Mouse (Mus musculus) heart, embryonic 14.5 days (tissue): ENCODE results near the gene Bcl11a. TPM values are rescaled to one million over a fixed set of nuclear protein-coding genes. Genes with fewer than 3 reads are reported as not detected.
A peak's percentile ranks its signal among the peaks of the same experiment; 100 is the strongest.

Experiments used
- ATAC-seq: fragments of 200-750 bp; cut with Nextera tagmentation; 2 replicates; pipeline ENCODE4 v1.8.0; 2017; ENCODE audit warnings: low read depth, moderate TSS enrichment; ENCODE audit not compliant: insufficient number of reproducible peaks, insufficient read depth, low FRiP score
- H3K27ac ChIP-seq, 2 experiments: fragments of 200-500 bp in 1 of 2; fragments of 300-500 bp in 1 of 2; sonication (generic) in 1 of 2; replicated peaks in 1 of 2; 2 replicates each; pipeline ENCODE4 v1.5.1; 2012 to 2014; ENCODE audit warnings: low read depth in 2 of 2, low read length in 2 of 2, control low read depth in 1 of 2, mild to moderate bottlenecking in 1 of 2, mixed read lengths in 1 of 2; ENCODE audit not compliant: control insufficient read depth in 1 of 2, insufficient read depth in 1 of 2
- H3K27me3 ChIP-seq: fragments of 300-500 bp; sonication (generic); 2 replicates; pipeline ENCODE4 v1.6.1; 2014; ENCODE audit warnings: mild to moderate bottlenecking, low read length, control low read depth; ENCODE audit not compliant: control insufficient read depth, insufficient read depth
- H3K36me3 ChIP-seq: fragments of 300-500 bp; sonication (generic); 2 replicates; pipeline ENCODE4 v1.6.1; 2014; ENCODE audit warnings: mild to moderate bottlenecking, control low read depth, low read length, mixed read lengths; ENCODE audit not compliant: control insufficient read depth, insufficient read depth
- H3K4me1 ChIP-seq, 2 experiments: fragments of 200-500 bp in 1 of 2; fragments of 300-500 bp in 1 of 2; sonication (generic) in 1 of 2; 2 replicates each; pipeline ENCODE4 v1.6.1; 2012 to 2014; ENCODE audit warnings: low read length in 2 of 2, control low read depth in 1 of 2, mixed read lengths in 1 of 2; ENCODE audit not compliant: control insufficient read depth in 2 of 2, insufficient read depth in 2 of 2
- H3K4me2 ChIP-seq: fragments of 300-500 bp; sonication (generic); 2 replicates; pipeline ENCODE4 v1.6.1; 2014; ENCODE audit warnings: mild to moderate bottlenecking, low read length
- H3K4me3 ChIP-seq, 2 experiments: fragments of 200-500 bp in 1 of 2; fragments of 300-500 bp in 1 of 2; sonication (generic) in 1 of 2; 2 replicates each; pipeline ENCODE4 v1.5.1; 2012 to 2014; ENCODE audit warnings: low read length in 2 of 2, mild to moderate bottlenecking in 2 of 2, control low read depth in 1 of 2, low read depth in 1 of 2, moderate library complexity in 1 of 2; ENCODE audit not compliant: control insufficient read depth in 1 of 2, insufficient read depth in 1 of 2
- H3K9ac ChIP-seq: fragments of 300-500 bp; sonication (generic); 2 replicates; pipeline ENCODE4 v1.6.1; 2014; ENCODE audit warnings: mild to moderate bottlenecking, low read length
- H3K9me3 ChIP-seq: fragments of 300-500 bp; sonication (generic); 2 replicates; pipeline ENCODE4 v1.6.1; 2016; ENCODE audit warnings: low read length, control low read depth; ENCODE audit not compliant: control insufficient read depth
- WGBS: fragments of 180-500 bp; shearing (Covaris S2); extraction: QIAGEN DNeasy Blood & Tissue Kit; methylation state at CpG from one replicate; pipeline ENCODE4 v1.1.7; 2014; 5-methylcytosine and 5-hydroxymethylcytosine counted together
- polyA plus RNA-seq: library from polyadenylated mRNA; unstranded; fragments of >200 nt; fragmentation: Nextera tagmentation; extraction: Ambion mirVana; gene quantifications from 2 replicates; pipeline ENCODE4 v1.2.1, GENCODE M21; 2014

Gene Bcl11a
- polyA plus RNA-seq, 1 experiment from 2014 or later: 17.3 TPM

DNA sequence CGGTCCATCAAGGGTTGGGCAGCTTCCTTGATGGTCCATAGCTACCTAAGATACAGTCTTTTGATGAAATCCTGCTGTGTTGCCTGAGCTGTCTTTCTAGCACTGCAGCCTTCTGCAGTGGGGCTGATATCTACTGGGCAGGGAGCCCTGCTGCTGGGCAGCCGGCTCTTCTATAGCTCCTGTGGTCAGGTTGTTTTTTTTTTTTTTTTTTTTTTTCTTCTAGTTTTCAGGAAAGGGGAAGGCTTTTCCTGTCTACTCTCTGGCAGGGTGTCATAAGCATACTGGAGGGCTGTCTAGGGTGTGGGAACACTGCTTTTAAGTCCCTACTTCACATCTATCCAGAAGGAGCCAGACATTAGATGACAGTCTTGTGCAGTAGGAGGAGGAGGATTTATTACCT lies 24.5 kb downstream of the Bcl11a start:
- Histone ChIP-seq H3K36me3 (no peaks in the 10 kb centered on the region), H3K4me2 (no peak overlapping the region), H3K9me3 (no peaks in the 10 kb centered on the region), H3K9ac (no peak overlapping the region; the same call in 1 of the 2 replicates), H3K4me1 (peaks cover 33 to 59% of the 10 kb centered on the region in 2 experiments), H3K27ac (no peak overlapping the region), H3K4me3 (no peak overlapping the region), H3K27me3 (no peaks in the 10 kb centered on the region)
- ATAC-seq: no peak
- WGBS: 45% methylated on average over 2 of the region's 2 CpGs

DNA sequence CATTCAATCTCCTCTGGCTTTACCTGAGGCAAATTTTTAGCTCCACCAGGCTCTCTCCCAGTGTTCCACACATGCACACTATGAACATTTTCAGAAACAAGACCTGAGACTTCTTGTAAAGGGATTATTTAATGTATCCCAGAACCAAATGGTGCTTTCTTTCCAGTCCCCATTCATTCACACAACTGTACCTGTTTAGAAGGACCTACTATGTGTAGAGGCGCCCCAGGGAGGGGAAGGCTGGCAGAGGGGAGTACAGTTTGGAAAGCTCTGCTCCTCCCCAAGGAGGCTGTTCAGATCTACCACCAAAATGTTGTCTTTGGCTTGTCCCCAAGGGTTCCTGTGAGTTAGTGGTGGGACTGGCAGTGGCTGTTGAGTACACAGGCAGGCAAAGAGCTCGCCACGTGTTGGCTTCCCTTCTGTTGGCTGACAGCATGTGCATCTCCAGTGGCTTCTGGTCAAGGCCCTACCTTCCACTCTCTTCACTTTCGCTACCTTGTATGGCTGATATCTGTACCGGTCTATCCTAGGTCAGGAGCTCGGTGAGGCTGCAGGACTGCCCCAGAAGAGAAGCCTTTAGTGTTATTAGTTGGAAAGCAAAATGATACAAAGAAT lies 25.4 kb downstream of the Bcl11a start:
- Histone ChIP-seq H3K4me1 (peaks cover 39 to 66% of the 10 kb centered on the region in 2 experiments), H3K9ac (no peak overlapping the region), H3K4me2 (no peak overlapping the region), H3K9me3 (no peaks in the 10 kb centered on the region), H3K27ac (no peak overlapping the region), H3K36me3 (no peaks in the 10 kb centered on the region), H3K4me3 (no peak overlapping the region), H3K27me3 (no peaks in the 10 kb centered on the region)
- ATAC-seq: no peak
- 74% methylated on average over 6 of the region's 6 CpGs for WGBS

DNA sequence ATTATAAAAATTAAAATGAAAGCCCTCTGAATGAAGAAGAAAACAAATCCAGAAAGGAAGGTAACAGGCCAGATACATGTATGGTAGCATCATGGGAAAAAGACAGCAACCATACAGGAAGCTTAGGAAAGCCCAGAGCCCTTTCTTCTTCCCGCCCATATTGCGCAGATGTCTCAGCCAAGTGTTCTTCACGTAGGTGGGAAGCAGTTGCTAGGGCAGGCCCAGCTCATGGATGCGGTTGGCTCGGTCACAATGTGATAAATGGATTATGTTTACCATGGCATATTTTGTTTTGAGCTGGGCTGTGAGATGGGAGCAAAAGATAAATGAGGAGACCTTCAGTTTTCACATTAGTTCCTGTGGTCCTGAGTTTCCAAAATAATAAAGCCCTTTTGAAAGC lies 29.6 kb downstream of the Bcl11a start:
- 90% methylated on average over 5 of the region's 5 CpGs for WGBS
- H3K4me1 ChIP-seq: peaks cover 27 to 56% of the 10 kb centered on the region in 2 experiments
- H3K27ac ChIP-seq: no peak overlapping the region
- H3K9ac ChIP-seq: no peak overlapping the region
- no peaks in the 10 kb centered on the region for H3K27me3 ChIP-seq
- ATAC-seq: no peak
- no peaks in the 10 kb centered on the region for H3K36me3 ChIP-seq
- H3K4me3 ChIP-seq: no peak overlapping the region
- no peaks in the 10 kb centered on the region for H3K9me3 ChIP-seq
- H3K4me2 ChIP-seq: no peak overlapping the region

DNA sequence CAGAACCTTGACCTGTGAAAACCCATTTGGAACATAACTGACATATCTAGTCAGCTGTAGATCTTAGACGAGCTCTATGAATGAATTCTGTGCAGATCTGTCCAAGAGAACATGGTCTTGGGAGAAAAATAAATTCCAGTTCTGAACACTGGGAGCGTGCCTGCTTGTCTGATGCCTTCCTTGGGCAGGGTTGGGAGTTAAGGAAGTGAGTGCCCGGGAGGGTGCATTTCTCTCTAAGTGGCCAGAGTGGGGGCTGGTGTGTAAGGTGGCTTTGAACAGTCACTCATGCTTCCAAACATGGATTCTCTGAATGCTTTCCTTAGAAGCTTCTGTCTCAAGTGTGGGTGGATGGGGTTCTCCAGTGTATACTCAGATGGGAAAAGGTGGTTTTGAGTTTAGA lies 31.1 kb downstream of the Bcl11a start:
- no peak for ATAC-seq
- 0 out of 2 replicates have a peak overlapping the region, but pooled peaks have one; percentile 22 for H3K9ac ChIP-seq
- 24% methylated on average over 3 of the region's 3 CpGs for WGBS
- no peaks in the 10 kb centered on the region for H3K27me3 ChIP-seq
- 0 out of 2 replicates have a peak overlapping the region, but pooled peaks have one; percentile 6 for H3K4me2 ChIP-seq
- H3K36me3 ChIP-seq: no peaks in the 10 kb centered on the region
- H3K27ac ChIP-seq: peak overlapping the region; percentile 28 to 64; a peak in 3 of 4 replicates
- H3K9me3 ChIP-seq: no peaks in the 10 kb centered on the region
- H3K4me3 ChIP-seq: no peak overlapping the region
- peaks cover 27 to 53% of the 10 kb centered on the region in 2 experiments for H3K4me1 ChIP-seq

DNA sequence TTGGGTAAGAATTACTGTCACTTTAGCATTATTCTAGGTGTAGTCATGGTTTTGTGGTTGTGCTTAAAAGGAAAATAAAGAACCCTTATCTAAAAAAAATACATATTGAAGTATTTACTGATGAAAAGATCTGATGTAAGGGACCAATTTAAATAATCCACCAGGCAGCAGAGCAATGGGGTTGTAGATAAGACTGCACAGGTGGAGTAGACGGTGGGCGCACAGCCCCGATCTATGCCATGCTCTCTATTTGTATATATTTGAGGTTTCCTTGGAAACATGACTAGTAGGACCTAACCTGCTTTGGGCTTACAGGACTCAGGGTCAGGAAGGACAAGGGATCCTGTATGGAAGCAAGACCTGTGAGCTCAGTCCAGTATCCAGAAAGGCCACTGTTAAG lies 31.5 kb downstream of the Bcl11a start:
- H3K27ac ChIP-seq: peak overlapping the region; percentile 69 to 90
- H3K36me3 ChIP-seq: no peaks in the 10 kb centered on the region
- no peaks in the 10 kb centered on the region for H3K9me3 ChIP-seq
- H3K4me1 ChIP-seq: peaks cover 30 to 57% of the 10 kb centered on the region in 2 experiments
- H3K9ac ChIP-seq: no peak overlapping the region
- 81% methylated on average over 3 of the region's 3 CpGs for WGBS
- H3K27me3 ChIP-seq: no peaks in the 10 kb centered on the region
- H3K4me2 ChIP-seq: no peak overlapping the region
- no peak overlapping the region for H3K4me3 ChIP-seq
- ATAC-seq: no peak

DNA sequence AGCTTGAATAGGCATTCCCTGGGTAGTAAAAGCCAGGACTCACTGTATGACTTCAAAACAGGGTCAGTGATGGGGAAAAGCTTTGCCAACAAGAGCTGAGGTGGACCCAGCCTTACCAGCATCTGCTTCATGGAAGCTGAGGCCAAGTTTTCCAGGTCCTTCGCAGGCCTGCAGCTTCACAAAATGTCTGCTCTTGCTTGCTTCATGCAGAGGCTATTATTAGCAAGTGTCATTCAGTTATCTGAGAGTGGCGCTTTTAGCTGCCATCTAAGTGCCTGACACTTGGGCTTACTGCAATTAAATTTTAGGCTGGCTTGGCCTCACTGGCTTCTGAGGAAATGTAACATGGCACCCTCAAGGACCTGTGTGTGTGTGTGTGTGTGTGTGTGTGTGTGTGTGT lies 32.3 kb downstream of the Bcl11a start:
- H3K27ac ChIP-seq: peak overlapping the region; percentile 69 to 90
- no peaks in the 10 kb centered on the region for H3K36me3 ChIP-seq
- ATAC-seq: peak; percentile 46; the same call in 1 of the 2 replicates
- H3K9me3 ChIP-seq: no peaks in the 10 kb centered on the region
- H3K9ac ChIP-seq: no peak overlapping the region
- no peaks in the 10 kb centered on the region for H3K27me3 ChIP-seq
- WGBS: 27% methylated on average over 2 of the region's 2 CpGs
- peaks cover 37 to 64% of the 10 kb centered on the region in 2 experiments for H3K4me1 ChIP-seq
- H3K4me3 ChIP-seq: no peak overlapping the region
- 0 out of 2 replicates have a peak overlapping the region, but pooled peaks have one; percentile 1 for H3K4me2 ChIP-seq

DNA sequence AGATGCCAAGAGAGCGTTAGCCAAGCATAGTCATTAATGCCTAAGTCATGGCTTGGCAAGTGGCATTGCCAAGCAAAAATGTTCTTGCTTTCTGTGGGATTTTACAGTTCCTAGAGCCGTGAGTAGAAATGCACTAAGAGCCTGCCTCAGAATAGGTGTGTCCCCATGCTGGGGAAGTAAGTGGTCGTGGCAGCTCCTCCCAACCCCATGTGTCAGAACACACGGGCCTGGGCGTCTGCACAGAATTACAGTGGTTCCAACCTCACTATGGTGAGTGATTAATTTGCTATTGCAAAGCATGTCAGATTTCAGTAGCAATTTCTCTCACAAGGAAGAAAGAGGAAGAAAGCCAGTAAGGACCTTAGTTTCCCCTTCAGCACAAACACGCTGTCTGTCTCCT lies 33.9 kb downstream of the Bcl11a start:
- Histone ChIP-seq H3K27ac (no peak overlapping the region), H3K36me3 (no peaks in the 10 kb centered on the region), H3K27me3 (no peaks in the 10 kb centered on the region), H3K9ac (no peak overlapping the region), H3K4me3 (no peak overlapping the region), H3K4me1 (peaks cover 41 to 66% of the 10 kb centered on the region in 2 experiments), H3K9me3 (no peaks in the 10 kb centered on the region), H3K4me2 (no peak overlapping the region)
- WGBS: 79% methylated on average over 6 of the region's 6 CpGs
- no peak for ATAC-seq
